Mouse (Mus musculus): ENCODE measurements at regions not wholly inside any gene's neighbourhood (a gene's known extent, or its start where the extent isn't known, plus 50 kb on each side); places are given as distances from the start of the nearest gene placed in this dataset.

DNA sequence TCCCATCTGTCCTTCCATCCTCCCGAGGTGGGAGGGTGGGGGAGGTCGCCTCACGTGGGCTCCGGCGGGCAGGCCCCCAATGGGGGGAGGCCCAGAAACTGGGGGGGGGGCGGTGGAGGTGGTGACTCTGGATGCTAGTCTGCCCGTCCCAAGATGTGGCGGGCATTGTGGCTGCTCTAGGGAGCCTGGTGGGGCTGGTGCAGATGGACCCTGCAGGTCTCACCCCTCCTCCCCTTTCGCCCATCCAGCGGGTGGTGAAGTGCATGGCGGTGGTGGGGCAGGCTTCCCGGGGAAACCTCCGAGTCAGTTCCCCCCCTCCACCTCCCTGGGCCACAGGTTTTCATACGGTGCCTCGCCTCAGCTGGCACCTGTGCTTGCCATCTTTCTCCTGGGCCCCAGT lies 88.6 kb downstream of the Inhba start:
- no peak for DNase-seq (ENCODE audit: low spot score in 2 of 2)

DNA sequence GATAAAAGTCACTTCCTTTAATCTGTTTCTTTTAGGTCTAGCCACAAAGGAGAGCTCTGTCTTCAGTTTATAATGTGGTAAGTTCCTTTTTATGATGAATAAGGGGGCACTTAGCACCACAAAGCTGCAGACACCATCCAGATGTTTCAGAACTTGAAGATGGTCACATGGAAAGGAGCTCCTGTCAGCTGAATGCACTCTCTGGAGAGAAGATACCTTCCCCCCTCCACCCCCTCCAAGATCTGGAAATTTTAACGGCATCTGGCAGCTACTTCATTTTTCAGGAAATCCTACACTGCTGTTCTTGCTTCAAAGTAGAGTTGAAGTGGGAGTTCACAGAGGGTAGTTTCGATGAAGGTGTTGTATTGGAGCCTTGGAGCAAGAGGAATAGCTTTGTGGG lies 103.2 kb downstream of the Inhba start:
- no peak for DNase-seq (ENCODE audit: low spot score in 2 of 2)

- DNase-seq (ENCODE audit: low spot score in 2 of 2), result no peak
Measured at GRCm38 (mm10) chr13:16146686-16147085, 135.0 kb downstream of the Inhba start.

DNA sequence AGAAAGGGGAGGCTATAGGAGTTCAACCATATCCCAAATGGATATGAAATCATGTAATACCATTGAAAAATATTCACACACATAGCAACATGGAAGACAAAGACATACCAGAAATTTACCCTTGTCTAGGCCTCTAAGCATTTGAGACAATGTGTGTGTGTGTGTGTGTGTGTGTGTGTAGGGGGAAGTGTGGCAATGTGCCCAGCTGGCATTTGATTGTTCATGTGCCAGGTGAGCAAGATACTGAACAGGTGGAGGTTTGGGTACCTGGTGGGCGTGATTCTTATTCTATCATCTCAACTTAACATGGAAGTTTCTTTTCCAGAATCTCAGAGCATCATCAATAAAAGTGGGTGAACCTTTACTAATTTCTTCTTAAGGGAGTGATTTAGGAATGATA lies 143.3 kb downstream of the Inhba start:
- no peak for DNase-seq (ENCODE audit: low spot score in 2 of 2)

GRCm38 (mm10) chr13:16165204-16165894 lies 153.7 kb downstream of the Inhba start:
- DNase-seq (ENCODE audit: low spot score in 2 of 2), result no peak

DNA sequence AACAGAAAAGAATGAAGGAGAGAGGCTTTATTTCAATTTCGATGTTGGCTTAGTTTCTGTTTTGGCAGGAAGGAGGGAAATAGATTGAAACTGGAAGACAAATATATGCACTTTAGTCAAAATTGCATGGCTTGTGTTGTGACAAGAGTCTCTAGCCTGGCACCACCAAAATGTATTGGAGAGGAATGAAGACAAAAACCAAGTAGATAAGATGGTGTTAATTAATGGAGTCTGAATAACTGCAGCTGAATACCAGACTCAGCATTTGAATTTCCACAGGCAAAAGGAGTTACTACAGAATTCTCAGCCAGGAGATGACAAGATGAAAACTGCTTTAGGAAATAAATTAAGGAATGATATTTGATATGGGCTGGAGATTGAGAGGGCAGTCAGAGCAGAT lies 185.0 kb downstream of the Inhba start:
- no peak for DNase-seq (ENCODE audit: low spot score in 2 of 2)

DNA sequence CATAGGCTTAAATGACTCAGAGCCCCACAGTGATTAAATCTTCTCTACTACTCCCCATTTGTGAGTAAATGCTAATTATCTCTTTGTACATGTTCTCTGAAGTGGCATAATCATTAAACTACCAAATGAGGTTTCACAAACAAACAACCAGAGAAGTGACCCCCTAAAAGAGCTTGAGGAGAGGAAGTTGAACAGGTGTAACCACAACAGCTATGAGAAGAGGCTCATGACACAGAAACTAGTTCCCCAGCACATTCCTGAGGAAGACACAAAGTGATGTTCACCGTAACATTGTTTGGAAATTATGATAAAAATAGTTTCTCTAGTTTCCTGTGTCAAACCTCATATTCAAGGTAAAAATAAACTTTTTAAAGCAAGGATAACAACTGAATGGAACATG lies 188.4 kb downstream of the Inhba start:
- no peak for DNase-seq (ENCODE audit: low spot score in 2 of 2)

GRCm38 (mm10) chr13:16203147-16203546 lies 191.5 kb downstream of the Inhba start:
- no peak for DNase-seq (ENCODE audit: low spot score in 2 of 2)

- DNase-seq (ENCODE audit: low spot score in 2 of 2), result no peak
Measured at GRCm38 (mm10) chr13:16204097-16204496, 192.4 kb downstream of the Inhba start.

DNA sequence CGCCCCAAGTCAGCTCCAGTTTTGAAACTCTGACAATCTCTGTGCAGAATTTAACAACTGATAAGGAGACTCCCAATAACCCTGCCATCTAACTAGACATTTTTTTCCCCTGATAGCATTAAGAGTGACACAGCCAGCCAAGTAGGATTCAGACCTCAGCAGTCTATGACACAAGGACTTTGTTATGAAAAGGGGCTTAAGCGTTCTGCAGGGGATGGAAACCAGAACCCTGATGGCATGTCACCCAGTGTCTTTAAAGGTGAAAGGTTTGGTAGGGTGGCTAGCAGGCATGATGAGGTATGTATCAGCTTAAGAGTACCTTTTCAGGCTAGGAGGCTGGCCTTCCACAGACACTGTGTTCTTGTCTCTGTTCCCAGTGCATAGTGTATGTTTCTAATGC lies 199.8 kb downstream of the Inhba start:
- DNase-seq (ENCODE audit: low spot score in 2 of 2), result no peak

DNA sequence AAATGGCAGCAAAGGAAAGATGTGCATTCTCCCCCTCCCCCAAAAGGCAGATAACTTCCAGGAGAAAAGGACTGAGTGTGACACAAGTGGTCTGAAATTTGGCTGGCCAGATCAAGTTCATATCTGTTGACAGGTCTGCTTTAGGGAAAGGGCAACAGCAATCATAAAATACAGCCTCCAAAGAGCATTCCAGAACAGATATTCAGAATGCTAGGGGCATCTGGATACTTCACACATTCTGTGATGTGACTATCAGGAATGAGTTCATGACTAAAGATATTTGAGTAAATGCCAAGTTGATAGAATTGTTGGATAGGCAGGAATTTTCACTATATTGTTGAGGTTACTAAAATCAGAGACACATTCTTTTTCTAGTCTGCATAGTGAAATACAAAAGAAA lies 208.2 kb downstream of the Inhba start:
- DNase-seq (ENCODE audit: low spot score in 2 of 2), result no peak

GRCm38 (mm10) chr13:16222942-16223600 lies 211.4 kb downstream of the Inhba start:
- no peak for DNase-seq (ENCODE audit: low spot score in 2 of 2)

- no peak for DNase-seq (ENCODE audit: low spot score in 2 of 2)
Measured at GRCm38 (mm10) chr13:16261145-16261544, 249.5 kb downstream of the Inhba start.

- DNase-seq (ENCODE audit: low spot score in 2 of 2), result no peak
Measured at GRCm38 (mm10) chr13:16279974-16280373, 268.3 kb downstream of the Inhba start.

DNA sequence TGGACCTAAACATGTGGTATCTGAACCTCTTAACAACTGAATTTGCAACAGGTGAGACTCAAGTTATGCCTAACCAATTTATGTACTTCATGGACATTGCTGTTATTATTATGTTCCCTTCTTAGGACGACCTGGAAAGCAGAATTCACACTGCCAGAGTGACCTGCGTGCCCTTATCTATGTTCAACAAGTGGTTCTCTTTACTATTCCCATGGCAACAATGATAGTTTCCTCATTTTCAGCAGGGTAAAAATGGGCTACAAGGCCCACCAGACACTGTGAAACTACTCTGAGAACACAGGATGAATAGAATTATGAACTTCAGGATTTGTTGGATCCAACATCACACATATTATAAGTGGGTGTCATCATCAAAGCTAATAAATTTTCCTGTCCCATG lies 269.1 kb downstream of the Inhba start:
- no peak for DNase-seq (ENCODE audit: low spot score in 2 of 2)

DNA sequence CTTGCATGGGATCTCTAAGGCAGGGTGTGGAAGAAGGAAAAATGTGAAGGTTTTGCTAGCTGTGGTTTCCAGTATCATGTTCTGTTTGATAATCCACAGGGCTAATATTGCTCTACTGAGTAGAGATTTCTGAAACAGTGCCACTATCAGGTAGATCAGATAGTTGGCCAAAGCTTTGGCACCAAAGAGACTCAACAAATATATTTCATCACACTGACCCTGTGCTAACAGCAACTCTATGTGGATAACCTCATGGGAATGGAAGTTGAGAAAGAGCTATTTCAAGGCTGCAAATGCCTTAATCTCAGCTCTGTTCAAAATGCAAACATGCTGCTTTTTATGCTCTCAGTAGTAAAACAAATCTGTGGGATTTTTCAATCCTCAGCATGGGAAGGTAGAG lies 270.1 kb downstream of the Inhba start:
- DNase-seq (ENCODE audit: low spot score in 2 of 2), result no peak

- no peak for DNase-seq (ENCODE audit: low spot score in 2 of 2)
Measured at GRCm38 (mm10) chr13:16282230-16282629, 270.6 kb downstream of the Inhba start.

DNA sequence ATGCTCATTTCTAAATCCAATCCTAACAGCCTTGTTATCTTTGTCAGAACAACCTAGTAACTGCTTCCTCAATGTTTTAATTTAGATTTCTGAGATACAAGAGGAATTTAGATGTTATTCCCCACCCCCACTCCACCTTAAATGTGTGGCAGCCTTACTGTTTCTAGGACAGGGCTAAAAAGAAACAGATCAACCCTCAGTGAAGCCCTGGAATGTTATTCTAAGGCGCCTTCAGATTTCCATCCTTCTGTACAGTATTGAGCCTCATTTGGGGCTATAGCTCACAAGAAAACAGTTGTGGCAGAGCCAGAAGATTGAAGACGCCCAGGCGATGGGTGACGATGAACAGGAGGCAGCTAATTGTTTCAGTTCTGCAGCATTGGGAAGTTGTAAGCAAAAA lies 271.7 kb downstream of the Inhba start:
- no peak for DNase-seq (ENCODE audit: low spot score in 2 of 2)

- DNase-seq (ENCODE audit: low spot score in 2 of 2), result no peak
Measured at GRCm38 (mm10) chr13:16289633-16290032, 278.0 kb downstream of the Inhba start.

DNA sequence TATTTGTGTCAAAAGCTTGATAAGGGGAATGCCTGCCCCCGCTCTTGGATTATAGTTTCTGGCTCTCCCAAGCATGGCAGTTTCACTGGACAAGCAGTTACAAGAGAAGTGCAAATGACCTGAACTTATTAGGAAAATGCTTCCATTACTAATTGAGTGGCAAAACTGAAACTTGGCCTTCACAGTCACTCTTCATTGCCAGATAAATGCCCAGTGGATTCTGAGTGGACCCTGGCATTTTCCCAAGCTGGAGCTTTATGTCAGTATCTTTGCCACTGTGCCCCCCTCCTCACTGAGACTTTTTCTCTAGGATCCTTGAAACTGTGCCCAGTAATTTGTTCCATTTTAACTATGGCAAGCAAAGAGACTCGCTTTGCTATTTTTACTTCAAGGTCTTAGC lies 279.1 kb downstream of the Inhba start:
- peak in 1 of 2 experiments; percentile 17 for DNase-seq (ENCODE audit: low spot score in 2 of 2)

GRCm38 (mm10) chr13:16291661-16292291 lies 280.1 kb downstream of the Inhba start:
- DNase-seq (ENCODE audit: low spot score in 2 of 2), result no peak

DNA sequence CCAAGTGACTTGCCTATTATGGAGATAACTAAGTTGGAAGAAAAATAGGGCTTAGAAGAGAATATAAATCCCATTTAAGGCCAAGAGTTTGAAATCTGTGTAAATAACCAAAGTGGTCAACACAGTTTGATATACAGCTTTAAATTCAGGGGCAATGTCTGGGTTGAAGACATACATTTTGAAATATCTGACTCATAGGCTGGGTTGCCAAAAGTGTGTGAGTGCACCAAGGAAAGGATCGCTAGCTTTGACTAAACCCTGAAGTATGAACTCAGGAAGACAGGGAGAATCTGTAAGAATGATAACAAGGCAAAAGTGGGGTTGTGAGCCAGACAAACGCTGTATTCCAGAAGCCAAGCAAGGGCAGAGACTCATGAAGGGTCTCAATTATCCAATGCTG lies 288.1 kb downstream of the Inhba start:
- no peak for DNase-seq (ENCODE audit: low spot score in 2 of 2)

GRCm38 (mm10) chr13:16314669-16315068 lies 303.0 kb downstream of the Inhba start:
- DNase-seq (ENCODE audit: low spot score in 2 of 2), result no peak
